Mouse (Mus musculus) G1E (cell line): ENCODE results near the gene Zfp987. TPM values are rescaled to one million over a fixed set of nuclear protein-coding genes. Genes with fewer than 3 reads are reported as not detected.
"Not testable (repeated sequence)": the region's sequence is repeated elsewhere in the genome, so short reads cannot be mapped to it uniquely, and the experiment has no call there.

ENCODE experiments used
- ATAC-seq: 2 replicates; pipeline ENCODE4 v1.8.0; 2016; ENCODE audit warnings: mild to moderate bottlenecking; ENCODE audit not compliant: insufficient number of reproducible peaks, poor library complexity, low FRiP score, severe bottlenecking; ENCODE audit errors: extremely low read depth
- DNase-seq: peaks from one replicate; pipeline ENCODE4 v3.0.0; 2012; ENCODE audit warnings: low spot score
- H3K27me3 ChIP-seq: 2 replicates; pipeline ENCODE4 v1.6.1; 2012; ENCODE audit warnings: mild to moderate bottlenecking, low read length, inconsistent platforms; ENCODE audit not compliant: insufficient read depth
- H3K36me3 ChIP-seq: replicated peaks from 2 replicates; pipeline ENCODE3; 2012; ENCODE audit warnings: mild to moderate bottlenecking, inconsistent platforms
- H3K4me1 ChIP-seq: 2 replicates; pipeline ENCODE4 v1.6.1; 2012; ENCODE audit warnings: low read depth, low read length, inconsistent platforms, mixed read lengths; ENCODE audit not compliant: insufficient read depth
- H3K4me3 ChIP-seq: 2 replicates; pipeline ENCODE4 v1.5.1; 2012; ENCODE audit warnings: low read depth, mild to moderate bottlenecking, inconsistent platforms, low read length, moderate library complexity, mixed read lengths
- H3K9me3 ChIP-seq: replicated peaks from 2 replicates; pipeline ENCODE4 v1.6.1; 2012; ENCODE audit warnings: inconsistent platforms
- polyA plus RNA-seq: library from polyadenylated mRNA; stranded (reverse); fragments of >175 nt; gene quantifications from 2 replicates; pipeline ENCODE4 v1.2.3, GENCODE M21; 2012
- total RNA-seq, 2 experiments: library from RNA; stranded (forward) in 1 of 2; stranded (reverse) in 1 of 2; fragments of 200-1000 nt in 1 of 2; fragments of >200 nt in 1 of 2; fragmentation: Nextera tagmentation in 1 of 2; gene quantifications; 2 replicates each; pipeline ENCODE4 v1.2.3; 2014 to 2017

Zfp987 gene
- total and polyA plus RNA-seq, 3 experiments, result 0.16 TPM; not detected in 2

DNA sequence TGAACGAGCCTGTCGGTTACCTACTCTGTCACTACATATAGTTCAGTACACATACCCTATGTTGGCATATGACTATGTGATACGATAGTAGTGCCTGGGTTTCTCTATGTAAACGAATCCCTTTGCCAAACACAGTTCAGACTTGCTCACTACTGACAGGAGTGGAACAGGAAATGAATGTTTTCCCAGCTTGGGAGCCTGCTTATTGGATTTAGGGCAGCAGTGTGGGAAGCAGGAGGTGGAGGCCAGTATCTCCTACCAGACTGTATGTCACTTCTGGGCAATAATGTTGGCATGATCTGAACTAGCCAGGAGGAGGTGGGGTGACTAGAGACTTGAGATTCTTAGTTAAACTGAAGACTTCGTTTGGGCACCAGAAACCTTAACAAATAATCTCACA lies 32.3 kb upstream of the Zfp987 start:
- H3K9me3 ChIP-seq, result peaks cover 46% of the 10 kb centered on the region
- ATAC-seq, result peak; percentile 28; the same call in 1 of the 2 replicates
- not testable (repeated sequence) for H3K27me3 ChIP-seq, H3K36me3 ChIP-seq, H3K4me3 ChIP-seq, H3K4me1 ChIP-seq, DNase-seq

GRCm38 (mm10) chr4:146066932-146067580 lies 30.0 kb upstream of the Zfp987 start:
- not testable (repeated sequence) for ATAC-seq, DNase-seq

GRCm38 (mm10) chr4:146067594-146067993 lies 29.5 kb upstream of the Zfp987 start:
- H3K4me3 ChIP-seq, result peak overlapping the region; percentile 45; the same call in 1 of the 2 replicates
- peaks cover 28% of the 10 kb centered on the region for H3K9me3 ChIP-seq
- not testable (repeated sequence) for H3K36me3 ChIP-seq, ATAC-seq, H3K27me3 ChIP-seq, DNase-seq, H3K4me1 ChIP-seq

More at GRCm38 (mm10) chr4:146066932-146067580, 30.0 kb upstream of the Zfp987 start:
- H3K4me1 ChIP-seq, H3K36me3 ChIP-seq, H3K27me3 ChIP-seq: not testable (repeated sequence)
- Histone ChIP-seq H3K9me3 (peaks cover 29% of the 10 kb centered on the region), H3K4me3 (peak overlapping the region; percentile 0; the same call in 1 of the 2 replicates)

DNA sequence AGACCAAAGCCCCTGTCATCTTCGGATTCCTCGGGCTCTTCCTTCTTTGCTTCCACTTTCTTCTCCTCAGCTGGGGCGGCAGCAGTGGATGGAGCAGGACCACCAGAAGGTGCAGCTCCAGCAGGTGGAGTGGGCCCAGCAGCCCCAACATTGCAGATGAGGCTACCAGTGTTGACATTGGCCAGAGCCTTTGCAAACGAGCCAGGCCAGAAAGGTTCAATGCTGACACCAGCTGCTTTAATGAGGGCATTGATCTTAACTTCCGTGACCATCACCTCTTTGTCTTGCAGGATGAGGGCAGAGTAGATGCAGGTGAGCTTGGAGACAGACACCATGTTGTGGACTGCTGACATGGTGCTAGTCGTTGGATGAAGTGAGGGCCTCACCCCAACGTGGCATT lies 23.8 kb upstream of the Zfp987 start:
- ATAC-seq, H3K9me3 ChIP-seq: not testable (repeated sequence)

DNA sequence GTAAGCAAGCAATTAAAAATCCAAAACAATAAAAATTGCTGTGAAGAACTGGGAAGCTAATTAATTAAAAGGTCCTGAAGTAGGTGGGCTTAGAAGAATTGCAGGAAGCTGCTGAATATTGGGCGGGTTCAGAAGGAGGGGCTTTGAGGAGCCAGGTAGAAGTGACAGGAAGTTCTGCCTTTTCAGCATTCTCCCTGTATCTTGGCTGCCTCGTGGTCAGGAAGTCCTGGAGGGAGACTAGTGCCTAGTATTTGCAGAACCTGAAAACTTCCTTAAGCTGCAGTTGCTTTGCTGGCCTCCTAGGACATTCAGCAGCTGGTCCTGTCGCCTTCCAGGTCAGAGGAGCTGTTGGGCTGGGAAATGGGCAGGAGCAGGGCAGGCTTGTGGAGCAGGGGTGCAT lies 4.3 kb downstream of the Zfp987 start:
- H3K4me3 ChIP-seq, DNase-seq, H3K36me3 ChIP-seq, ATAC-seq, H3K4me1 ChIP-seq, H3K9me3 ChIP-seq, H3K27me3 ChIP-seq: not testable (repeated sequence)

More for the DNA sequence above, 23.8 kb upstream of the Zfp987 start:
- not testable (repeated sequence) for H3K4me1 ChIP-seq, DNase-seq, H3K4me3 ChIP-seq, H3K36me3 ChIP-seq, H3K27me3 ChIP-seq

DNA sequence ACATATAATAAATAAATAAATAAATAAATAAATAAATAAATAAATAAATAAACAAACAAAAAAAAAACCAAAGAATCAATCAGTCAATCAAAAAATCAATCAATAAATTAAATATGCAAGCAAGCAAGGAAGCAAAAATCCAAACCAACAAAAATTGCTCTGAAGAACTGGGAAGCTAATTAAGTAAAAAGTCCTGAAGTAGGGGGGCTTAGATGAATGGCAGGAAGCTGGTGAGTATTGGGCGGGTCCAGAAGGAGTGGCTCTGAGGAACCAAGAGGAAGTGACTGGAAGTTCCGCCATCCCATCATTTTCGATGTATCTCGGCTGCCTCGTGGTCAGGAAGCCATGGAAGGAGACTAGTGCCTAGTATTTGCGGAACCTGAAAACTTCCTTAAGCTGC lies 59.4 kb downstream of the Zfp987 start, which contains the start of gene Zfp600:
Gene Zfp600 (plus strand): TSS at position 301 of the 400 bp plus-strand sequence.
- not testable (repeated sequence) for H3K4me3 ChIP-seq, H3K4me1 ChIP-seq, H3K36me3 ChIP-seq, H3K9me3 ChIP-seq, ATAC-seq, DNase-seq, H3K27me3 ChIP-seq

- not testable (repeated sequence) for H3K27me3 ChIP-seq, H3K4me1 ChIP-seq, H3K4me3 ChIP-seq, H3K36me3 ChIP-seq, H3K9me3 ChIP-seq, DNase-seq, ATAC-seq
Observed at GRCm38 (mm10) chr4:146162893-146163292, 65.8 kb downstream of the Zfp987 start.

- DNase-seq, result not testable (repeated sequence)
Observed at GRCm38 (mm10) chr4:146167202-146167832, 70.2 kb downstream of the Zfp987 start.

GRCm38 (mm10) chr4:146167879-146168532 lies 70.9 kb downstream of the Zfp987 start:
- H3K9me3 ChIP-seq, H3K4me1 ChIP-seq, H3K4me3 ChIP-seq, H3K36me3 ChIP-seq, H3K27me3 ChIP-seq: not testable (repeated sequence)
- DNase-seq (peak; percentile 0), ATAC-seq (0 out of 2 replicates have a peak, but pooled peaks have one; percentile 30)

More at GRCm38 (mm10) chr4:146167202-146167832, 70.2 kb downstream of the Zfp987 start:
- not testable (repeated sequence) for H3K4me1 ChIP-seq, ATAC-seq, H3K36me3 ChIP-seq, H3K4me3 ChIP-seq, H3K27me3 ChIP-seq, H3K9me3 ChIP-seq

- DNase-seq, H3K36me3 ChIP-seq, H3K4me1 ChIP-seq, H3K27me3 ChIP-seq, H3K4me3 ChIP-seq: not testable (repeated sequence)
- 0 out of 2 replicates have a peak, but pooled peaks have one; percentile 11 for ATAC-seq
- peaks cover 13% of the 10 kb centered on the region for H3K9me3 ChIP-seq
Observed at GRCm38 (mm10) chr4:146168730-146169215, 71.7 kb downstream of the Zfp987 start.

DNA sequence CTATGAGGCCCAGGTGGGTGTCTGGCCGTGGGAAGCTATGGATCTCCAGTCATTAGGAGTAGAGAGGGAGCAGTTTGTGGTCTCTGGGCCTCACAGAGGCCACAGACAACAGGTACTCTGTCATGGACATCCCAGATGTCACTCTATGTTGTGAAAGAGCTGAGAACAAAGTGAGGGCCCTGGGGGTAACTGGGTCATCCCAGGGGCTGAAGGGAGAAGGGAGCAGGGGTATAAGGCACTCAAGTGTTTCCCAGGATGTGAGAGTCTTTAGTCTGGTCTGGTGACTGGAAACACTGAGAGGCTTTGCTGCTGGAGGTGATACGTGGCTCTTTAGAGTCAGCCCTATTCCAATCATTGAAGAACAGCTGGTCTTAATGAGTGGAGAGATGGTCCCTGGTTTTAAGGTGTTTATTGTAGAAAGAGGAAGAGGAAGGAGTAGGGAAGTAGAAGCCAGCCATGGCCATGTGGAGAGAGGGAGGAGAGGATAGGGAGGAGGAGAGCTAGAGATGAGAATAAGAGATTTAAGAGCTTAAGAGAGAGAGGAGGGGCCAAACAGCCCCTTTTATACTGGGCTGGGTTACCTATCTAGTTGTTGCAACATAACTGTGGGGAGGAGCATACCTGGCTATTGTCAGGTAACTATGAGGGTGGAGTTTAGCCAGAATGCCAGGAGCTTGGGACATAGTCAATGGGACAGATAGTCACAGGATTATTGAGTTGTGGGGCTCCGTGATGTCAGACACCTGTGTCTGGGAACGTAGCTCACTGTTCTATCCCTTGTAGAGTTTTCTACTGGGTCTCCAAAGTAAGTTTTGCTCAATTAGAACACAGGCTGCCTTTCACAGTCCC lies 76.5 kb downstream of the Zfp987 start:
- not testable (repeated sequence) for H3K4me3 ChIP-seq, DNase-seq, H3K4me1 ChIP-seq, H3K36me3 ChIP-seq, H3K27me3 ChIP-seq, H3K9me3 ChIP-seq
- peak; percentile 40 for ATAC-seq
